Mouse (Mus musculus) layer of hippocampus, adult 11-12 months (tissue): ENCODE measurements around the gene Gpr107.
A peak's percentile ranks its signal among the peaks of the same experiment; 100 is the strongest.

Experiments used
- DNase-seq: peaks from one replicate; pipeline ENCODE4 v3.0.0; 2022; ENCODE audit warnings: low spot score

Gene Gpr107

DNA sequence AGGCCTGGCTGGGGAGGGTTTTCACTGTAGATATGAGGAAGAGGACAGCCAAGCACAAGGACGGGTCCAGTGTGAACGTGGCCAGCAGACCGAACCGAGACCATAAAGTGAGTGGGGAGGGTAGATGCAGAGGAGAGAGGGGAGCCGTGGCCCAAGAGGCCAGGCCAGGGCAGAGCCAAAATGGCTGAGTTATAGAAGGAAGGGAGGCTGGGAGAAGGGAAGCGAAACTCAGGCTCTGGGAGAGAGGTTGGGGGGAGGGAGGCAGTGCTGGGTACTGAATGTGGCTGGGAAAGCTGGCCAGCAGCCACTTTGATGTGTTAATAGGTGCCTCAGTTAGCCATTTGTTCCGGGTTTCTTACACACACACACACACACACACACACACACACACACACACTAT, 24.9 kb upstream of the Gpr107 start:
- DNase-seq: no peak

DNA sequence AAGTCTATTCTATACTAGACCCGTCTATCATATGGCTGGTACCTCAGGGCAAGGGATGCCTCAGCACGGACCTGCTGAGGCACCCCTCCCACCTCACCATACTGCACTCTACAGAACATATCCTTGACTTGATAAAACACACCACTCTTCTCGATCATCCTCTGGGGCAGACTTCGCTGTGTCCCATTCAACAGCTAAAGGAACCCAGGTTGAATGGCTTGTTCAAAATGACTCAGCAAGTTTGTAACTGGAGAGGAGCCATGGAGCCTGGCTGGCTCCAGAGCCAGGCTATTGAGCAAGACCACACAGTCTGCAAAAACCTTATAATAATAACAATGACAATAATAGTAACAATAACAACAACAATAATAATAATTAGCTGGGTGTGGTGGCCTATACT, 24.2 kb upstream of the Gpr107 start:
- no peak for DNase-seq

DNA sequence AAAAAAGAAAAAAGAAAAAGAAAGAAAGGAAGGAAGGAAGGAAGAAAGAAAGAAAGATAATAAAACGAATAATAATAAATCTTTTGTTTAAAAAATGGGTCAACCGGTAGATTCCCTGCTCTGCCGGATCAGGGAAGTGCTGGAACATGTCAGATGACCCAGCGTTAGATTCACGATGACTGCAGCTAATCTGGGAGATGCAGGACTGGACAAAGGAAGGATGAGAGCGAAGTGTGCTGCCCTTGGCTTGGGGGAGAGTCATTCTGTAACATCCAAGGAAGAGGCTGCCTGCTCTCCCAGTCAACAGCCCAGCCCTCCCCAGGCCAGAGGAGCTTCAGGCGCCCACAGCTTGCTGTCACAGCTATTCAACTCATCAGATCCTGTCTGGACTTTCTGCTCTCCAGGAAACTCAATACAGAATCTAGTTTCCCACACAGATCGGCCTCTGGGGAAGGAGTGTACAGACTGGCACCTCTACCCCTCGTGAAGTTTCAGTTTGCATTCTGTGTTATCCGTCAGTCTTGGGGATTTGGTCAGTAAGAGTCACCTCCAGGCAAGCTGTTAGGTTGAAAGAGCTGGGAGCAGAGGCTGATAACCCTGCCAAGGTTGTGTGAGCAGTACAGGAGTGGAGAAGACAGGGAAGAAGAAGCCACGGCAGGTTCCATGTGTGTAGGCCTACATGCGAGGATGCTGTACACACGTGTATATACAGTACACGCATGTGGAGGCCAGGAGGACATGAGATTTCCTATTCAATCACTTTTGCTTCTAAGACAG, 22.2 kb upstream of the Gpr107 start:
- DNase-seq: no peak

GRCm38 (mm10) chr2:31130815-31131299, 21.3 kb upstream of the Gpr107 start:
- DNase-seq: no peak

DNA sequence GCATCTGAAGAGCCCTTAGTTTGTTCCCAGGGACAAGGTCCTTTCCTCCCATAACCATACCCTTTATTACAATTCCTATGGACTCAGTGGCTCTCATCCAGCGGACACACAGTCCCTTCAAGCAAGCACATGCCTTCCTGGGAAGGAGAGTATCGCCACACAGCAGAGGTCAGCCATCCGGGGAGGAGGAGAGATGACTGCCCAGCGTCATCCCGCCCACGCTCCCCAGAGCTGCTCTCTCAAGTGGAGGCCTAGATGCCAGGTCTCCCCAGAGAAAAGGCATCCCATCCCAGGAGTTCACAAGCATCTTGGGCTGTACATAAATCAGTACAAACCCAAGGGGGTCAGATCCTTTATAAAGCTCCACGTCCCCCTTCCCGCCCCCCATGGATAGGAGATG, 19.4 kb upstream of the Gpr107 start:
- no peak for DNase-seq

DNA sequence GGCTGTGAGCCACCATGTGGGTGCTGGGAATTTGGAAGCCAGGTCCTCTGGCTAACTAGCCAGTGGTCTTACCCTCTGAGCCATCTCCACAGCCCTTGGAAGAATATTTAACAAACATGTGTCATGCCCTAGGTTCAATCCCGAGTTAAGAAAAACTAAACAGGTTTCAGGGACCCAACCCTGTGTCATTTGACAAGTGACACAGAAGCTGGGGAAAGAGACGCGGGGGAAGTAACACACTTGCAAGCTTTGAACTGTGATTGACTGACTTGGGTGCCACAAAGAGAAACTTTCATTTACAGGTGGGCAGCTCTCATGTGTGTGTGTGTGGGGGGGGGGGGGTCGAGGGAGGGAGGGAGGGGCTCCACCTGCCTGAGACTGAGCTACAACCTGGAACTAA, 18.1 kb upstream of the Gpr107 start:
- no peak for DNase-seq

GRCm38 (mm10) chr2:31135512-31135931, 16.6 kb upstream of the Gpr107 start:
- DNase-seq: no peak

DNA sequence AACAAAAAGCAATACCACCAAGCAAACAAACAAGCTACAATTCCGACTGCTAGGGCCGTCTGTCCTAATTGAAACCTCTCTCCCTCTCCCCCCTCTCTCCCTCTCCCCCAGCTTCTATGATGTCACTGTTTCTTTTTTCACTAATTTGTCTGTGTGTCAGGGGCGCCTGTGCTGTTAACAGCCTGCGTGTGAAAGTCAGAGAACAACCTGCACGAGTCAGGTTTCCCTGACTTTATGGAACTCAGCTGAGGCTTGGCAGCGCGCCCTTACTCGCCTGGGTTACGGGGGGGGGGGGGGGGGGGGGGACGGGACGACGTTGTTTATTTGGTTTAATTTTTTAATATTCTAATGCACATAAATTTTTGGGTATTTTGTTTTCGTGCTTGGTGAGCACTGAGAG, 15.8 kb upstream of the Gpr107 start:
- DNase-seq: no peak

GRCm38 (mm10) chr2:31137018-31137590, 15.0 kb upstream of the Gpr107 start:
- DNase-seq: no peak

GRCm38 (mm10) chr2:31139174-31139632, 12.9 kb upstream of the Gpr107 start:
- no peak for DNase-seq

DNA sequence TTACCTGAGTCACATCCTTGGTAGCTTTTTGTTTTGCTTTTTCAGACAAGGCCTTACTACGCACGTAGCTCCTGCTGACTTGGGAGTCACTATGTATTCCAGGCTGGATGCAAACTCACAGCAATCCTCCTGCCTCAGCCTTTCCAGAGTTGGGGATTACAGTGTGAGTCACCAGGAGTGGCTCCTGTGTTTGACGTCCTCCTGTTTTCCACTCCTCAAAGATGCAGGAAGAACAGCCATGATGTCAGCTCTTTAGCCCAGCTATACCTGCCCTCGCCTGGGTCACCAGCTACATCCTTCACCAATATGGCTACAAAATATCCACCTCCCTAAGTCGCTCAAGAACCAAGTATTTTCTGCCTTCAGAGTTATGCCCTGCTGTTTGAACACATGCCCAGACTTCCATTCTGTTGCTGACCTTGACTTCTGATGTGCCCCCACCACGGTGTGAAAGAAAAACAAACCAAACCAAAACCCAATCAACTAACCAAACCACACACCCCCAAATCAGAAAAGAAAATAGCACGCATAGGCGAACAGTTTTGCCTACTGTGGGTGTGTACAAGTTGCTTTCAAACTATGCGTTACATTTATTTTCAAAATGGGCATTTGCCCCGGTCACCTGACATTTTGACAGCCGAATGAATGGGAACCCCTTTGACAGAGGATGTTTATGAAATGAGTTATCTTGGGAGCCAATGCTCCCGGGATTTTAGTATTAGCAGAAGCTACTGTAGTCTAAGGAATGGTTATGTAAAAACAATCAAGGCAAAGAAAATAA, 11.9 kb upstream of the Gpr107 start:
- DNase-seq: no peak

DNA sequence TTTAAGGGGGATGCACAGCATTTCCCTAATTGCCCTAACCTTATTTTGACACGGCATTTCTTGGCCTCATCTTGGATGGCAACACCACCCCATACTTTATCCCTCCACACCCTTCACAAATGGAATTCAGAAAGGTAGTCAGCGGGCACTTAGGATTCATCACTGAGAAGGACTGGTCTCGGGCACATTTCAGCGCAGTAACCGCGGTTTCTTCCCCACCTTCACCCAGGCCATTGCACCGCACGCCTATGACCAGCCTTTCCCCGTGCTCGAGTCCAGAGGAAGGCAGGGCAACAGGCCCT, 11.4 kb upstream of the Gpr107 start:
- DNase-seq: no peak

GRCm38 (mm10) chr2:31141074-31141866, 10.8 kb upstream of the Gpr107 start:
- DNase-seq: peak; percentile 40

DNA sequence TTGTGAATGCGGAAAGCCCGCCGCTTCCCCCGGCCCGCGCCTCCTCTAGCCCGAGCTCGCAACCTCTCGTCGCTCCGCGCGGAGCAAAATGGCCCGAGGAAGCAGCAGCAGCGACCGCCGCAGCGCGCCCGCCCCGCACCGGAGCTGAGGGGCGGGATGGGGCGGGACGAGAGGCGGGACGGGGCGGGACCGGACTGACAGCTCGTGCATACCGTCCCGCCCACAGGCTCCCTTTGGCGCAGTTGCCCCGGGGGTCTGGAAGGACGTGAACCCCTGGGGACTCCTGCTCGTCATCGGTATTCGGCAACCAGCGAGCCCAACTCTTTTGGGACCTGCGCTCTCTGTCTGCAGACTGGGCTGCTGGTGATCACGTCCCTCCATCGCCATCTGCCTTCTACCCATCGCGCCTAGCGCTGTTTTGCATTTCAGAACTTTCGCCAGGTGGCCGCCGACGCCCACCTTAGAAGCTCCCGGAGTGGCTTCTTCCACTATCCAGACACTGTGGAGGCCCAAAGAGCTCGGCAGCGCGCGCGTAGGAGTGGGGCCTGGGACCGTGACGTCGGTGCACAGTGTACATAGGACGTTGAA, 10.2 kb upstream of the Gpr107 start, which contains the start of gene Fnbp1:
Fnbp1 (minus strand) TSS at position 142 of the 588 bp plus-strand sequence.
- DNase-seq: peak; percentile 88

DNA sequence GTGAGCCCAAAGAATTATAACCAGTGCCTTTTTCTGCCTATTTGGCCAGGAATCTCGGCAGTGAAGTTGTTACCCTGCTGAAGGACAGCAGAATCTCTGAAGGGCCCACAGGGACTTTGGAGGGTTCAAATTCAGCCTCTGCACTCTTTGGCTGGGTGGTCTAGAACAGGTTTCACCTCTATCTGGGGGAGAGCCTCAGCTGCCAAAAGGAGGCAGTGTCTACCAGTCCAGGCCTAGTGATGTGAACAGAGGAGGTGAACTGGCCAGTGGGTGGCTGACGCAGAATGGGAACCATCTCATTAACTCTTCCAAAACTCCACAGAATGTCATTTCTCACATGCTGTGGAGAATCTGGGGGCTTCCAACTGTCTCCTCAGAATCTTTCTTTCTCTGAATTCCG, 9.6 kb upstream of the Gpr107 start:
- peak; percentile 35 for DNase-seq

DNA sequence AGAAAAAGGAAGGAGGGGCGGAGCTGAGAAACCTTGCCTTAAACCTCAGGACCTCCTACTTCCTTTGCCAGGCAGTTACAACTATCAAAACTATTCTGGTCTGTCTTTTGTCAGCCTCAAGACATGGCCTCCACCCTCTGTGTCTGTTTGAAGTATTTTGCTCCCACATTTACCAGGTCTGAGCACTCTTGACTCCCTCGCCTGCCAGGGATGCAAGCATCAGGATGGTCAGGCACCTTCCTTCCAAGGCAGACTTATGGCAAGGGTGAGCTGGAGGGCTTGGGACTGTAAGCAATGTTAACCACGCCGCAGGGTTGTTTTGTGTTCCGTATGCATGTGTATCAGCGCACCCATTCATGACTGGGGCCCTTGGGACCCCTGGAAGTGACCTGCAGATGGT, 8.8 kb upstream of the Gpr107 start:
- DNase-seq: no peak

GRCm38 (mm10) chr2:31143768-31144695, 8.1 kb upstream of the Gpr107 start:
- DNase-seq: no peak

- no peak for DNase-seq
These were observed 7.2 kb upstream of the Gpr107 start for GRCm38 (mm10) chr2:31144901-31145300.

GRCm38 (mm10) chr2:31147054-31147453, 5.1 kb upstream of the Gpr107 start:
- no peak for DNase-seq

DNA sequence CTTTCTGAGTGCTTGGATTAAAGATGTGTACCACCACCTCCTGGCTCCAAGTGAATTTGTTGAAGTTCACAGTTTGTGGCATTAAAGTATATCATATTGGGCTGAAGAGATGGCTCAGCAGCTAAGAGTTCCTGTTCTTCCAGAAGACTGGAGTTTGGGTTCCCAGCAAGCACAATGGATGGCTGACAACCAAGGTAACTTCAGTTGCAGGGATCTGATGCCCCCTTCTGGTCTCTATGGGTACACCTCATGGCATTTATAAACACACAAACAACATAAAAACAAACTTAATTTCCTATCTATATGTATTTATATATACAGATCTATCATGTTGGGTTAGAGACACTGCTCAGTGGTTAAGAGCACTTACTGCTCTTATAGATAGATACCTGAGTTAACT, 1.4 kb upstream of the Gpr107 start:
- no peak for DNase-seq

GRCm38 (mm10) chr2:31156846-31157245, 4.7 kb downstream of the Gpr107 start:
- DNase-seq: no peak
